Mouse (Mus musculus) megakaryocyte progenitor cell, adult 5-6 weeks (primary cell): ENCODE results near the gene Igsf21. TPM values are rescaled to one million over a fixed set of nuclear protein-coding genes. Genes with fewer than 3 reads are reported as not detected.

Source experiments
- ATAC-seq: replicated peaks from 2 replicates; pipeline ENCODE4 v1.8.0; 2016; ENCODE audit warnings: mild to moderate bottlenecking, moderate TSS enrichment, inconsistent platforms; ENCODE audit not compliant: poor library complexity
- total RNA-seq, 2 experiments: library from RNA; stranded (forward) in 1 of 2; stranded (reverse) in 1 of 2; fragments of 157-497, 149-512 nt in 1 of 2; fragments of 200-1000 nt in 1 of 2; gene quantifications; 2 replicates each; pipeline versions ENCODE4 v1.2.3 to v1.2.4; 2015 to 2017

The Igsf21 gene
- total RNA-seq (2015) (not detected in 2 replicates), total RNA-seq (2017) (not detected in 2 replicates)

- ATAC-seq: no peak
These were observed at the start of gene Igsf21 for GRCm38 (mm10) chr4:140246180-140247005. Gene Igsf21, minus strand, starts transcription at chr4:140246784.

DNA sequence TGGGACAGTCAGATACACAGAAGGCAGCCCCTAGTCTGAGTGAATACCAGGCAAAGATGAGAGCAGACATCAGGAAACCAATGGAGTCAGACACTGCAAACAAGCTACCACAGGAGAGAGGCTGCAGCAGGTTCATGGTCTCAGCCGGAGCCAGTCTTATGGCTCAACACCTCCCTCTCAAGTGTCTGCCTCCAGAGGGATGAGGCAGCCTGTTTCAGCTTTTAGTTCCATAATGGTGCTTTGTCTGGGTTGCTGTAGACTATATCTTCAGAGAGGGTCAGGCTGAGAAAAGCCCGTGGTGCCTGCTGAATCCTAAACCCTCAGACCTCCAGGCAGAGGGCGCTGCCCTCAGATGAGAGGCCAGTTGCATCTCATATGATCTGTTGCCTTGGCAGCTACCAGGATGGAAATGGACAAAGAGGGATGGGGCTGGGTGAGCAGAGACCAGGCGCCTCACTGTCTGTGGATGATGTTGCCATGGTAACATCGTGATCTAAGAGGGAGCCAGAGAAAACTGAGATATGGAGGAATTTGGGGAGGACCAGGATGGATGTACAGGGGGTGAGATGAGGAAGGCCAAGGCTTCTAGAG is 39.2 kb upstream of the Igsf21 start:
- no peak for ATAC-seq

DNA sequence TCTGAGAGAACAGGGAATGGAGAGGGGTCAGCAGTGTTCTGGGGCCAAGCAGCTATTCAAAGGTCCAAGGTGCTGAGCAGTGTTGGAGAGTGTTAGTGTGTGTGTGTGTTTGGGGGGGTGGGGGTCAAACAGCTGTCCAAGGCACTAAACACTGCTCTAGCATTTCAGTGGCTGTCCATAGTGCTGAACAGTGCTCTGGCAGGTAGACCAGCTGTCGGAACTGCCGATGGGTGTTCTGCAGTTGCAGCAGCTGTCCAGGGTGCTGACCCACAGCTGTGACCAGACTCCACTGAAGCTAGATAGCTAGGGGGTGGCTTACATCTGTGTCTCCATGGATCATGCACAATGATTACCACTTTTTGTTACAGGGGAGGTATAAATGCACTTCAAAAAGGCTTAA is 36.8 kb upstream of the Igsf21 start:
- ATAC-seq: peak; percentile 42; the same call in 1 of the 2 replicates

DNA sequence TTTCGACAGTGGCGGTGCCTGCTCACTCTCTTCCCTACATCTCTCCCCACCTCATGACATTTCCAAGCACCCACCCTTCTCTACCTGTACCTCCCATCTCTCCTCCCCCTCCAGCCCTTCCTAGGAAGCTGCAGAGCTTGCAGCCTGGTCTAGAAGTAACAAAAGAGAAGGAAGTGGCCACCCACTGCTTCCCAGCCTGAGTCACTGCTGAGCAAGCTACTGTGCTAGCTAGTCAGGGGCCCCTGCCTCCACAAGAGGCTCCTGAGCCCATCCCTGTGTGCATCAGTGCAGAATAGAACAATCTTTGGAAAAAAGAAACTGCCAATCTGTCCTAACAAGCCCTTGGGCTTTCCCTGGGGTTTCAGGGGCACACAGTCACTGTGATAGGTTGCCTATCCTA is 31.7 kb upstream of the Igsf21 start:
- no peak for ATAC-seq

GRCm38 (mm10) chr4:140271913-140272312 is 25.3 kb upstream of the Igsf21 start:
- no peak for ATAC-seq

- no peak for ATAC-seq
These were observed 23.9 kb upstream of the Igsf21 start for GRCm38 (mm10) chr4:140270451-140270850.

DNA sequence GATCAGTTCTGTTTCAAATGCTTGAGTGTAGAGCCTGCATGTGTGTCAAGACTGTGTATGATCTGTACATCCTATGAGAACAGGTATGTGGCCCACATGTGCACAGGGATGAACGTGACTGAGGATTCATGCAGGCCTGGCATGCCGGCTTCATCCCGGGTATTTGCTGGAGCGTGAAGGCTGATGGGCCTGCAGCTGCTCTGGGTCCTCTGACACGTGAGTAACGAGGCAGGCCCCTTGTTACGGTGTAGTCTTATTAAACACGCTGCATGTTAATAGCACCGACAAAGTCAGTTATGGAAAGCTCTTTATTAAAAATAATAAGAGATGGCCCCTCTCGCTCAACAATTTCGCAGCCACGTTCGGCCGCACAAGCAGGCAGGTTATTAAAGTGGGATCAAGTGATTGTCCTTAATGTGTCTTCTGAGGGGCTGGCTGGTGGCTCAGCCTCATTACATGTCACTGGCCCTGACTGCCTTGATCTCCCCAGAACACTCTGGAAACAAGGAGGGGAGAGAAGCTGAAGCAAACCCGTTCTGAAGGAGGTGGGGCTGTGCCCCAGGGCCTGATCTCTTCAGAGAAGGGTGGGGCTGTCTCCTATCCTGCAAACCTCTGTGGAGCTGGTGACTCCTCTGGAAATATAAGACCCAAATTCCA is 22.7 kb upstream of the Igsf21 start:
- no peak for ATAC-seq

DNA sequence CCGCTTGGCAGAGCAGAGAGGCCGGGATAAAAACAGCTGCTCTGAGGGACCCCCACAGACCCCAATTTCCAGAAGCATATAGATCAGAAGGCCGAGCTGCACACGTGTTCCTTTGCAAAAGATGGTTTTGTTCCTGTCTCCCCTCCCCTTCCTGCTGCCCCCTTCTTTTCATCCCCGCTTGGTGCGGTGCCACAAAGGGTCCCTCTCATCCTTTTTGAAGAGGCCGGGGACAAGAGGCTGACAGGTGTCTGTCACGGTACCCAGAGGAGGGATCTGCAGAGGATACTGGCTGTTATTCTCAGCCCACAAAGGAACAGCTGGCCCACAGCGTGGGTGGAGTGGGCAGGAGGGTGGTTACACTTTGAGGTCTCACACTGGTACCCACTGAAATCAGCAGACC is 21.3 kb upstream of the Igsf21 start:
- ATAC-seq: no peak

GRCm38 (mm10) chr4:140267086-140267485 is 20.5 kb upstream of the Igsf21 start:
- ATAC-seq: no peak

GRCm38 (mm10) chr4:140258968-140259367 is 12.4 kb upstream of the Igsf21 start:
- ATAC-seq: peak; percentile 77

- ATAC-seq: no peak
These were observed 5.8 kb upstream of the Igsf21 start for GRCm38 (mm10) chr4:140252369-140252768.

DNA sequence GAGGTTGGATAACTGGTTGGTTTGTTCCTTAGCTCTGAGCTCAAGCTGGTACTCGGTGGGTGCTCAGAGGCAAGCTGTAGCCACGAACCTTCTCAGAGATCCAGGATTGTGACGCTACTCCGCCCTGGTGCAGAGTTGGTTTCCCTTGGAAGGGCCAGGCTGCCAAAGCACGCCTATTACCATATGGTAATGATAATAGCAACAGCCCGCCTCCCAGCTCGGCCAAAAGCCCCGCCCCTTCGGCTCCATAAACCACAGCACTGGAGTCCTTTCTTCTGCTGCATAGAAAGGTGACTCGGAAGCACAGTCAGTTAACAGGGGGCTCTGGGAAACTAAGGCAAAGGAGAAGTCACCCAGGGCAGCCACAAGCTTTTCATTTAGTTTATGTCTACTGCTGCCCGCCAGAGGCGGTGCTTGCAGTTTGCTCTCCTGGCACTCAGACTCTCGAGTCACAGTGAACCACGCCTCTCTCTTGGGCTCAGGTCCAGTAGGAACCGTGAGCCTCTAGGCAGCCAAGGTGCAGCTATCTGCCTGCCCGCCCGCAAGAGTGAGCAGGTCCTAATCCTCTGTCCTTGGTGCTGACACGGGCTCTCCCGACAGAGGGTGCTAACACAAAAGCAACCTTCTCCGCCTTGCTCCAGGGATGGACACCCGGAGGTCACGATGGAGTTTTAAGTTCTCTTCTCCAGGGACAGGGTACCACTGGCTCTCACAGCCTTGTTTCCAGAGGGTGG is 2.6 kb upstream of the Igsf21 start:
- ATAC-seq: peak; percentile 52; the same call in 1 of the 2 replicates

DNA sequence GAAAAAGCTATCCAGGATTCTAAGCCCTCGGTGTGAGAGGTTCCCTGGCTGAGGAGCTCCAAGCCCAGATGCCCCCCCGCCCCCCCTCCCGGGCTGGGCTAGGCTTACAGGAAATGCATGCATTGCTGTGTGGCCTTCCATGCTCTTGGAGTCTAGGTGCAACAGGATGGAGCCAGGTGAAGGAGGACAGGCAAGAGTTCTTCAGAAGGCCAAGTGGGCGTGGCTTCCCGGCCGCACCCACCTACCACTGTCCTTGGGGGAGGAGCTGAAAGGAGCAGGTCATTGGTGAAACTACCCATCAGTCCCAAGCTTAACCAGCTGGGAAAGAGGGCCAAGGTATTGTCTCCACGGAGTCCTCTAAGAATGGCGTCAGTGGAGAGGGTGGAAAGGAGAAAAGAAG is 1.8 kb upstream of the Igsf21 start:
- no peak for ATAC-seq

DNA sequence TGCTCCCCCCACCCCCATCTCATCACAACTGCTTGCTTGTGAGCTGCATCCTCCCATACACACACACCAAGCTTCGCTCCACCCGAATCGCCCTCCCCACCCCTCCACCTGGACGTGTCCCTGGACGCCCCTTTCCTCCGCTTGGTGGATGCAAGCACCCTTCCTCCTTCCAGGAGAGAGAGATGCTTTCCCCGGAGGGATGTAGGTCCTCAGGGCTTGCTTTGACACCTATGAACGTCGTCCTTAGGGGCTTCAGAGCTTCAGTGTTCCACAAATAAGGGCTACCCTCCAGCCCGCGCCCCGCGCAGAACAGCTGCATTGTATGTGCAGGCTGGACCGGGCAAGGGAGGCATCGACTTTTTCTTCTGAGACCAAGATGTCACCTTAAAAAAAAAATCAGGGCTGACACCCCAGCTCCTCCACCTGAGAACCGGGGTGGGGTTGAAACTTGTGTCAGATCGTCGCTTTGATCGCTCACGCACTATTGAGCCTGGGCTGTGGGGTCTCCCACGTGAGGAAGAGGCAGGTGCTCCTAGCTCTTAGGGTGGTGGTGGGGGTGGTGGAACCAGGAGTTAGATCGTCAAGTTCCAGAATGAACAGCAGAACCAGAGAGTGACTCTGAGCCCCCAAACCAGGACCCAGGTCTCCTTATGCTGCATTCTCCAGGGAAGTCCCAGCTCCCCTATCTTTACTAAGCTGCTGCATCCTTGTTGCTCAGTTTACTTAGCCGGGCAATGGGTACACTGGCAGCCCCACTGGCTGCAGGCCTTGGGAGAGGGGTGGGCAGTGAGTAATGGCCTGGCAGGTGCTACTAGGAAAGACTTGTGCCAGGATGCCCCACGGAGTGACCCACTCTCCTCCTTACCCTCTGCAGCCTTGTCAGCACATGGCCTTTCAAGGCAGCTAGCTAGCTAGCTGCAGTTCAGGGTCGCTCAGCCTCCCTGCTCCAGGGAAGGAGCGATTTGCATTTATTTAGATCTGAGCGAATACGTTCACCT is 721 bp upstream of the Igsf21 start:
- no peak for ATAC-seq

GRCm38 (mm10) chr4:140245286-140246179 is 1.1 kb downstream of the Igsf21 start:
- ATAC-seq: no peak

GRCm38 (mm10) chr4:140244835-140245234 is 1.7 kb downstream of the Igsf21 start:
- no peak for ATAC-seq

DNA sequence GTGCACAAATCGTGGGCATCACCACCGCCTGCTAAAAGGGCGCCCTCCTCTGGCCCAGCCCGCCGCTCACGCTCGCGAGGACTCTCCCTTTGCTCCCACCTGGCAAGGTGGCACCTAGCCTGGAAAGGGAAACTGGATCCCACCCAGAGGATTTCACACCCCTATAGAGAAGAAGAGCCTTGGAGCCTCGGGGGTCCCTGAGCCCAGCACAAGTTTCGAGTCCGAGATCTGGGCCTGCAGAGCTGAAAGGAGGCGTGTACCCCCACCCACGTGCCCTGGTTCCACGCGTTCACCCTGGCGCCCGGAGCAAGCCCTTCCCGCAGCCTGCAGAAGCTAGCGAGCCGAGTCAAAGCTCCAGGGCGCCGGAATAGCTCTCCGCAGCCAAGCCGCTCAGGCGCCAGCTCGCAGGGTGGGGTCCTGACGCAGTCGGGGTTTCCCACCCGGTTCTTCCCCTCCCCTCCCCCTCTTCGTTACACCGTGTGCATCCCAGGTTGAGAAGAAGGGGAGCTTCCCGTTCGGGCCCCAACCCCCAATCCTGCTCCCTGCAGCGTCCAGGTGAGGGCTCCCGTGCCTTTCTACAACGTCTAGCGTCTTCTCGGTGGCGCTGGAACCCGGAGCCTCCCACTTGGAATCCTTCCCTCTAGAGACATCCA is 2.3 kb downstream of the Igsf21 start:
- no peak for ATAC-seq

DNA sequence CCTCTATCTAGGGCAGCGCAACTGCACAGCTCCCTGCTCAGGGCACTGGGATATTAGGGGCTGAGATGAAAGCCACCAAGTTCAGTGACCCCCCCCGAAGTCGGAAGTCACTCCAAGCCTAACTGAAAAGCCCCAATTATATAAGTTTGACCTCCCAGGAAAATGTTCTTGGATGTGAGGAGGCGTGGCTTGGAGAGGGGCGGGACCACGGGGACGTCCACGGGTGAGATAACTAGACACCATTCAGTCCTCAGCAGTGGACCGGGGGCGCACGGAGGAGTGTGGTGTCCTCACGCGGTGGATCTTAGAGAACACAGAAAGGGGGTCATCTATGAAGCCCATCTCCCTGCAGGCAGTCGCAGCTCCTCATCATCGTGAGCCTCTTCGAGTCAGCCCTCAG is 3.4 kb downstream of the Igsf21 start:
- ATAC-seq: no peak
